Mouse (Mus musculus): Measurements from ENCODE around the gene Tmem229b. TPM values are rescaled to one million over a fixed set of nuclear protein-coding genes. Genes with fewer than 3 reads are reported as not detected.
"Not testable (repeated sequence)": the region's sequence is repeated elsewhere in the genome, so short reads cannot be mapped to it uniquely, and the experiment has no call there.

The Tmem229b gene
- total and polyA plus RNA-seq, 3 experiments: 13.8 to 20.5 TPM; not detected in 1

DNA sequence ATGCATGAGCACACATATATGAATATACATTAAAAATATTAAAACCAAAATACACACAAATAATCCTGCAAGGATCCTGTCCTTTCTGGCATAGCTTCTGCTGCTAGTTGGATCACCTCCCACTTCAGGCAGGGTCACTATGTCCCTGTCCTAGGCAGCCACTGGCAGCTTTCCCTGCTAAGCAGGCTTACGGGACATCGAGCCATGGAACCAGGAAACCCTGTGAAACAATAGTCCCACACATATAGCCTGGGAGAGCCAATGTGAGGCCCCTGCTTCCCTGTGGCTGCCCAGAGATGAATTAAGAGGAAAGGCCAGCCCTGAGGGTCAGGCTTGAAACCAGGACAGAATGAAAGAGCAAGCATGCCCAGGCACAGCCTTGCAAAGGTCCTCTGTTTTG is 35.8 kb downstream of the Tmem229b start:
- Histone ChIP-seq H3K36me3 (ENCODE audit: control insufficient read depth in 1 of 2, insufficient read depth in 2 of 2, low read length in 2 of 2) (no peaks in the 10 kb centered on the region; a peak in 2 of 4 replicates), H3K4me1 (ENCODE audit: control insufficient read depth in 1 of 2, insufficient read depth in 2 of 2, low read length in 2 of 2) (peaks cover 5 to 7% of the 10 kb centered on the region in 2 experiments; a peak in 1 of 4 replicates)

DNA sequence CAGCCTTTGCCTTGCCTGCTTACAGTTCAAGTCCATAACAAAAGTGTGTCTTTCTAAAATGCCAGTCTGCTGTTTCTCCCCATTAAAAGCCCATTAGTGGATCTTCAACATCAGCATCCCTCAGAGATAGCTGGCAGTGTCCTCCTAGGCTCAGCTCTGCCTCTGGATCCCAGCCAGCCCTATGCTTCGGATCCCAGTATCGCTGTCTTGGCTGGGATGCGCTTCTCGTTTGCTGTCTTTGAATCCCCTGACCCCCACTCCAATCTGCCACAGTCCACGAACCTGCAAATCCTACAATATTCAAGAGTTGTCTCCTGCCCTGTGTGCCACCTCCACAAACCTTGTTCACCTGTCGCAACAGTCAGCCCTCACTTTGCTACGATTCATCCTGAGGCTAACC is 36.7 kb downstream of the Tmem229b start:
- Histone ChIP-seq H3K4me1 (ENCODE audit: control insufficient read depth in 1 of 2, insufficient read depth in 2 of 2, low read length in 2 of 2) (peaks cover 0 to 2% of the 10 kb centered on the region in 2 experiments; a peak in 1 of 4 replicates), H3K9ac (ENCODE audit: control insufficient read depth, low read depth, low read length, poor library complexity, severe bottlenecking) (no peak overlapping the region), H3K27ac (ENCODE audit: control insufficient read depth, low read depth, low read length) (no peak overlapping the region), H3K9me3 (replicated peaks; ENCODE audit: insufficient read depth, low read length) (no peaks in the 10 kb centered on the region), H3K36me3 (ENCODE audit: control insufficient read depth in 1 of 2, insufficient read depth in 2 of 2, low read length in 2 of 2) (no peaks in the 10 kb centered on the region; a peak in 1 of 4 replicates), H3K4me3 (ENCODE audit: control insufficient read depth in 1 of 2, insufficient read depth in 1 of 2, low read depth in 2 of 2, low read length in 2 of 2) (no peak overlapping the region), H3K27me3 (ENCODE audit: control insufficient read depth in 1 of 2, insufficient read depth in 2 of 2, low read length in 2 of 2) (no peaks in the 10 kb centered on the region), H3K79me2 (ENCODE audit: control insufficient read depth, insufficient read depth, low read length, poor library complexity) (no peaks in the 10 kb centered on the region)
- no peak for TF ChIP-seq POLR2AphosphoS5 (IDR thresholded peaks at IDR 0.05; ENCODE audit: borderline replicate concordance, low read depth, low read length)
- TF ChIP-seq BHLHE40 (IDR thresholded peaks at IDR 0.05; ENCODE audit: borderline replicate concordance, low read depth, low read length): no peak
- no peak for TF ChIP-seq POLR2A (IDR thresholded peaks at IDR 0.05; ENCODE audit: control insufficient read depth in 1 of 2, insufficient read depth in 1 of 2, low read depth in 1 of 2, low read length in 2 of 2, poor library complexity in 1 of 2)
- no peak for TF ChIP-seq MYC (IDR thresholded peaks at IDR 0.05; ENCODE audit: low read depth, low read length)
- no peak for TF ChIP-seq KAT2A (conservative IDR thresholded peaks at IDR 0.05; ENCODE audit: low read depth, low read length)
- no peak for TF ChIP-seq RCOR1 (IDR thresholded peaks at IDR 0.05; ENCODE audit: low read depth, low read length)
- DNase-seq (ENCODE audit: low read depth, low spot score): no peak

More for the DNA sequence above, 35.8 kb downstream of the Tmem229b start:
- TF ChIP-seq TAL1 (IDR thresholded peaks at IDR 0.05; ENCODE audit: low read length) (no peak), RAD21 (IDR thresholded peaks at IDR 0.05; ENCODE audit: low read depth, low read length) (no peak), UBTF (IDR thresholded peaks at IDR 0.05; ENCODE audit: borderline replicate concordance, insufficient read depth, low read depth, low read length) (no peak), POLR2AphosphoS5 (IDR thresholded peaks at IDR 0.05; ENCODE audit: borderline replicate concordance, low read depth, low read length) (no peak), SMC3 (IDR thresholded peaks at IDR 0.05; ENCODE audit: low read depth, low read length) (no peak)
- H3K27ac ChIP-seq (ENCODE audit: control insufficient read depth, low read depth, low read length): no peak overlapping the region
- H3K9ac ChIP-seq (ENCODE audit: control insufficient read depth, low read depth, low read length, poor library complexity, severe bottlenecking): no peak overlapping the region
- H3K79me2 ChIP-seq (ENCODE audit: control insufficient read depth, insufficient read depth, low read length, poor library complexity): no peaks in the 10 kb centered on the region
- no peak overlapping the region for H3K4me3 ChIP-seq (ENCODE audit: control insufficient read depth in 1 of 2, insufficient read depth in 1 of 2, low read depth in 2 of 2, low read length in 2 of 2)
- DNase-seq (ENCODE audit: low read depth, low spot score): no peak
- H3K9me3 ChIP-seq (replicated peaks; ENCODE audit: insufficient read depth, low read length): no peaks in the 10 kb centered on the region
- no peaks in the 10 kb centered on the region for H3K27me3 ChIP-seq (ENCODE audit: control insufficient read depth in 1 of 2, insufficient read depth in 2 of 2, low read length in 2 of 2)

DNA sequence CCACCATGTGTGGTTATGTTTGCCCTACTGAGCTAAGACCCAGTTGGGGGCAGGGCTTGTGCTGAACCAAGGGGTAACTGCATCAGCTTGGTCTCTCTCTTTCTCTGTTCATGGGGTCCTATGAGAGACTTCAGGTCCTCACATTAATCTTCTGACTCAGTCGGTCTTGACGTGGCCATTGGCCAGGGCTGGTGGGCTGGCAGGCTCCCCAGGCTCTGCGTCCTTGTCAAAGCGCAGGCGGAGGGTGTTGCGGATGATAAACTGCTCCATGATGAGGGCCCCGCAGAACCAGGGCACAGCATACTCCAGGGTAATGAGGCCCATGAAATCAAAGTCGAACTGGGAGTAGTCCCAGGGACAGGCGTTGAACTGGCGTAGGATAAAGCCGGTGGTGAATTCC is 42.9 kb downstream of the Tmem229b start:
- not testable (repeated sequence) for H3K27ac ChIP-seq (ENCODE audit: control insufficient read depth, low read depth, low read length); H3K79me2 ChIP-seq (ENCODE audit: control insufficient read depth, insufficient read depth, low read length, poor library complexity); H3K4me1 ChIP-seq (ENCODE audit: control insufficient read depth in 1 of 2, insufficient read depth in 2 of 2, low read length in 2 of 2); H3K9ac ChIP-seq (ENCODE audit: control insufficient read depth, low read depth, low read length, poor library complexity, severe bottlenecking); H3K36me3 ChIP-seq (ENCODE audit: control insufficient read depth in 1 of 2, insufficient read depth in 2 of 2, low read length in 2 of 2); H3K9me3 ChIP-seq (replicated peaks; ENCODE audit: insufficient read depth, low read length); H3K4me3 ChIP-seq (ENCODE audit: control insufficient read depth in 1 of 2, insufficient read depth in 1 of 2, low read depth in 2 of 2, low read length in 2 of 2); DNase-seq (ENCODE audit: low read depth, low spot score); H3K27me3 ChIP-seq (ENCODE audit: control insufficient read depth in 1 of 2, insufficient read depth in 2 of 2, low read length in 2 of 2)

Data from MEL (cell line).